Mouse (Mus musculus): ENCODE measurements around the gene Khdc3. TPM values are rescaled to one million over a fixed set of nuclear protein-coding genes. Genes with fewer than 3 reads are reported as not detected.
A peak's percentile ranks its signal among the peaks of the same experiment; 100 is the strongest.
"Not testable (repeated sequence)": the region's sequence is repeated elsewhere in the genome, so short reads cannot be mapped to it uniquely, and the experiment has no call there.

The Khdc3 gene
- polyA plus RNA-seq, 1 experiment from 2014 or later = 0.16 TPM

DNA sequence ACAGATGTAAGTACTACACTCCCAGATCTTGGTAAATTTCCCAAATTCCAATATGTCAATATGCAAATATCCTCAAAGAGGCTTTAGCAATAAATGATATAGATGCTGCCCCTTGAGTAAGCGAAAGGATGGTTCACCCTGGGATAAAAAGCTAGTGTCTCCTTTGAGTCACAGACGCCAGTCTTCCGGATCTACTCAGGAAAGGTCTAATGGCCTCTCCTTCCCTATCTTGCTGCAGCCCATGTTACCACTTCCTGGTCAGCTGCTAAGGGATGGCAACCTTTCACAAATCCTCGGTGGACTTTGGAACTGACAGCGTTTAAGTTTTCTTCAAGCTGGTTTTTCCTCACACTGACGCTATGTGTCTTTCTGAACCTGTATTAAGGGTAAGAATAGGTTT is 32.9 kb upstream of the Khdc3 start:
- H3K27ac ChIP-seq (ENCODE audit: low read depth, low read length) = peak overlapping the region; percentile 69
- peak; percentile 81 for ATAC-seq
- H3K9ac ChIP-seq (ENCODE audit: low read depth, low read length) = no peak overlapping the region
- H3K4me3 ChIP-seq (ENCODE audit: low read depth, low read length) = no peak overlapping the region
- H3K9me3 ChIP-seq (ENCODE audit: control insufficient read depth) = no peaks in the 10 kb centered on the region
- no peaks in the 10 kb centered on the region for H3K27me3 ChIP-seq (replicated peaks; ENCODE audit: control insufficient read depth, insufficient read depth, low read length)
- no peak for TF ChIP-seq CTCF (IDR thresholded peaks at IDR 0.05; ENCODE audit: low read depth)
- no peaks in the 10 kb centered on the region for H3K4me1 ChIP-seq (replicated peaks; ENCODE audit: control insufficient read depth, insufficient read depth, low read length)
- no peaks in the 10 kb centered on the region for H3K36me3 ChIP-seq (ENCODE audit: control insufficient read depth, insufficient read depth)
- 50% methylated on average over 6 of the region's 6 CpGs for WGBS
- no peak overlapping the region for H3K4me2 ChIP-seq (replicated peaks; ENCODE audit: low read depth)

DNA sequence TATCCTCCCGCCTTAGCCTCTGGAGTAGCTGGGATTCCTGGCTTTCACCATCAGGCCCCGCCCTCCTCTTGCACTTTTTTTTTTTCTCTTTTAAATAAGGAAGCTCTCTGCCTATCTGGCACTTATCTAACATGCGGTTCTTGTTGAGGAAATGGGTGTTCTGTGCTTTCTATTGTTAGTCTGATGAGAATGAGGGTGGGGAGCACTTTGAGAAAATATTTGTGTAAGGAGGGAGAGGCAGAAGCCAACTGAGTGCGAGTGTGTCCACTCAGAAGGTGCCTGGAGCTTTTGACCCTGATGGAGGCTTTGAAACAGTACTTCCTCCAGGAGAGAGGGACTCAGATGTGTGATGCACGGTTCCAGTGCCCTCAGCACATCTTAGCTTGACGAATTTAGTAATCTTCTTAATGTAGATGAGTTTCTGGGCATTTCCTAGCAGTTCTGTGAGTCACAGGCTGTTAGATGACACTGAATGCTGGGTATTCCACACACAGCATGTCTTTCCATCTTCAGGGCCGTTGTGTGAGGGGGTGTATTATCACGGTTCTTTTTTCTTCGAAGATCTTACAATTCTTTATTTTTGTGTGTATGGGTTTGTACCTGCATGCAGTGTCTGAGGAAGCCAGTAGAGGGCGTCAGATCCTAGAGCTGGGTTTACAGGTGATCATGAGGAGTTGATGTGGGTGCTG is 30.5 kb upstream of the Khdc3 start:
- Histone ChIP-seq H3K4me3 (ENCODE audit: low read depth, low read length) (no peak overlapping the region), H3K36me3 (ENCODE audit: control insufficient read depth, insufficient read depth) (no peaks in the 10 kb centered on the region), H3K27ac (ENCODE audit: low read depth, low read length) (no peak overlapping the region), H3K9me3 (ENCODE audit: control insufficient read depth) (no peaks in the 10 kb centered on the region), H3K9ac (ENCODE audit: low read depth, low read length) (no peak overlapping the region), H3K27me3 (replicated peaks; ENCODE audit: control insufficient read depth, insufficient read depth, low read length) (no peaks in the 10 kb centered on the region), H3K4me1 (replicated peaks; ENCODE audit: control insufficient read depth, insufficient read depth, low read length) (no peaks in the 10 kb centered on the region), H3K4me2 (replicated peaks; ENCODE audit: low read depth) (no peak overlapping the region)
- WGBS = 55% methylated on average over 10 of the region's 10 CpGs
- peak; percentile 50 for TF ChIP-seq CTCF (IDR thresholded peaks at IDR 0.05; ENCODE audit: low read depth)
- ATAC-seq = no peak

DNA sequence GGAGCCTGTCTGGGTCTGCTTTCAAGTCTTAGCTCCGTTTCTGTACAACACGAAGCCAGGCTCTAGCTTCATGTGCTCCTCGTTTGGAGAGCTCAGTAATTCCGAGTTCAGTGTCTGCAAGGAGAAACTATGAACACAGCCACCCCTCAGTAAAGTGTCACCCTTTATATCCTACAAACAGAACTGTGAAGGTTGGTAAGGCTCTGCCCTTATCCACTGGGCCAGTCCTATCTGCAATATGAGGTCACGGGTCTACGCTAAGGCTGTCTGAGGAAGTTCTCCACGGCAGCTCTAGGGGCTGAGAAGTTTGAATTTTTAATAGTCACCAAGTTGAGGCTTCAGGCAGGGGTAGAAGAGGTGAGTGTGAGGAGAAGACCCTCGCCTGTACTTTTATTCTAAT is 29.2 kb upstream of the Khdc3 start:
- Histone ChIP-seq H3K4me2 (replicated peaks; ENCODE audit: low read depth) (no peak overlapping the region), H3K27me3 (replicated peaks; ENCODE audit: control insufficient read depth, insufficient read depth, low read length) (no peaks in the 10 kb centered on the region), H3K4me3 (ENCODE audit: low read depth, low read length) (no peak overlapping the region), H3K27ac (ENCODE audit: low read depth, low read length) (no peak overlapping the region), H3K9ac (ENCODE audit: low read depth, low read length) (no peak overlapping the region), H3K9me3 (ENCODE audit: control insufficient read depth) (no peaks in the 10 kb centered on the region), H3K4me1 (replicated peaks; ENCODE audit: control insufficient read depth, insufficient read depth, low read length) (no peaks in the 10 kb centered on the region), H3K36me3 (ENCODE audit: control insufficient read depth, insufficient read depth) (no peaks in the 10 kb centered on the region)
- TF ChIP-seq CTCF (IDR thresholded peaks at IDR 0.05; ENCODE audit: low read depth) = no peak
- 81% methylated on average over 8 of the region's 8 CpGs for WGBS
- ATAC-seq = no peak

GRCm38 (mm10) chr9:73073169-73073568 is 28.5 kb upstream of the Khdc3 start:
- Histone ChIP-seq H3K27ac (ENCODE audit: low read depth, low read length) (no peak overlapping the region), H3K9me3 (ENCODE audit: control insufficient read depth) (no peaks in the 10 kb centered on the region), H3K9ac (ENCODE audit: low read depth, low read length) (no peak overlapping the region), H3K4me1 (replicated peaks; ENCODE audit: control insufficient read depth, insufficient read depth, low read length) (no peaks in the 10 kb centered on the region), H3K36me3 (ENCODE audit: control insufficient read depth, insufficient read depth) (no peaks in the 10 kb centered on the region), H3K4me3 (ENCODE audit: low read depth, low read length) (no peak overlapping the region), H3K4me2 (replicated peaks; ENCODE audit: low read depth) (no peak overlapping the region), H3K27me3 (replicated peaks; ENCODE audit: control insufficient read depth, insufficient read depth, low read length) (no peaks in the 10 kb centered on the region)
- no peak for TF ChIP-seq CTCF (IDR thresholded peaks at IDR 0.05; ENCODE audit: low read depth)
- ATAC-seq = no peak
- 88% methylated on average over 5 of the region's 5 CpGs for WGBS

DNA sequence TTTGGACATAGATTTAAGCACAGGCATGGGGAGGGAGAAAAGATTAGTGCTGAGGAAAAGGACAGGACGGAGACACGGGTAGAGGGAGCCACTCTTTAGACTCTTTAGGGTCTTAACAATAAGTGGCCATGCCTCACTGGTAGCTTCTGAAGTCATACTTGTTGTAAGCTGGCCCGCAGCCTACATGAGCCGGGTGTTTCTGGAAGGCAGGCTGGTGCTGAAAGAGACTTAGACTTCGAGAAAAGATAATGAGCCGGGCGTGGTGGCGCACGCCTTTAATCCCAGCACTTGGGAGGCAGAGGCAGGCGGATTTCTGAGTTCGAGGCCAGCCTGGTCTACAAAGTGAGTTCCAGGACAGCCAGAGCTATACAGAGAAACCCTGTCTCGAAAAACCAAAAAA is 22.3 kb upstream of the Khdc3 start:
- not testable (repeated sequence) for ATAC-seq; H3K9ac ChIP-seq (ENCODE audit: low read depth, low read length); H3K9me3 ChIP-seq (ENCODE audit: control insufficient read depth); H3K27me3 ChIP-seq (replicated peaks; ENCODE audit: control insufficient read depth, insufficient read depth, low read length); H3K27ac ChIP-seq (ENCODE audit: low read depth, low read length); H3K4me2 ChIP-seq (replicated peaks; ENCODE audit: low read depth); H3K4me3 ChIP-seq (ENCODE audit: low read depth, low read length); H3K4me1 ChIP-seq (replicated peaks; ENCODE audit: control insufficient read depth, insufficient read depth, low read length); H3K36me3 ChIP-seq (ENCODE audit: control insufficient read depth, insufficient read depth)
- 89% methylated on average over 10 of the region's 12 CpGs for WGBS

DNA sequence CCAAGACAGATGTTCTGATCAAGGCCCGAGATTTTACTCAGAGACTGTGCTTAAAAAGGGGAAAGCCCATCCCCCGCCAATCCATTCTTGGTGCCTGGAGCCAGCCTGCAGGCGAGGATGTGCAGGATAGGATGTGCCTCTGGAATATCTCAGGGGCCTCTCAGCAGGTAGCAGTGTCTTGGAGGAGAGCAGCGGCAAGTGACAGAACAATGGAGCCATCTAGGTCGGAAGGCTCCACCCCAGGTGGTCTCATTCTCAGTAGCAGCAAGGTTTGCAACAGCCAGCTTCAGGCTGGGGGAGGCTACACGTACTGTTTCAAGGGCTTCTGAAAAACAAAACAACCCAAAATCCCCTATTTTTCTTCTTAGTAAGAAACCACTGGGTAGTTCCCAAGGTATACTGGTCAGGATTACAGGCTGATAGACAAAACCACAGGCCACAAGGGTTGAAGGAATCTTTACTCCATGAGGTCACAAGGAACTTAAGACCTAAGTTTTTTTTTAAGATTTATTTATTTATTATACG is 21.8 kb upstream of the Khdc3 start:
- no peak overlapping the region for H3K9ac ChIP-seq (ENCODE audit: low read depth, low read length)
- no peak for TF ChIP-seq CTCF (IDR thresholded peaks at IDR 0.05; ENCODE audit: low read depth)

More for the DNA sequence above, 21.8 kb upstream of the Khdc3 start:
- no peak overlapping the region for H3K4me3 ChIP-seq (ENCODE audit: low read depth, low read length)
- ATAC-seq = no peak
- H3K36me3 ChIP-seq (ENCODE audit: control insufficient read depth, insufficient read depth) = no peaks in the 10 kb centered on the region
- no peaks in the 10 kb centered on the region for H3K9me3 ChIP-seq (ENCODE audit: control insufficient read depth)
- no peak overlapping the region for H3K4me2 ChIP-seq (replicated peaks; ENCODE audit: low read depth)
- H3K27ac ChIP-seq (ENCODE audit: low read depth, low read length) = no peak overlapping the region
- WGBS = 58% methylated on average over 7 of the region's 7 CpGs
- no peaks in the 10 kb centered on the region for H3K4me1 ChIP-seq (replicated peaks; ENCODE audit: control insufficient read depth, insufficient read depth, low read length)
- no peaks in the 10 kb centered on the region for H3K27me3 ChIP-seq (replicated peaks; ENCODE audit: control insufficient read depth, insufficient read depth, low read length)
